ENCODE assay signal across 13 mouse cellular contexts in genomic region chr8:106929921-106930320, GRCm38 (mm10). TPM values are rescaled to one million over a fixed set of nuclear protein-coding genes. Genes with fewer than 3 reads are reported as not detected.
DNase-seq lines count a peak whose midpoint lies in the region; ATAC-seq and TF ChIP-seq lines count a peak whose summit lies in the region.
"Had no signal": no experiment of that assay in that cellular context is flagged by ENCODE, and none has a peak within 500 bp of the region (broad histone marks: within the 10 kb centered on the region; RNA-seq: fewer than 3 reads in every experiment).

No protein-coding gene starts in this region.

- no peaks in the 10 kb centered on the region for H3K79me2 ChIP-seq in liver, adult 2 months (ENCODE audit: control insufficient read depth, insufficient read depth, low read length)

- no peak for ATAC-seq in heart, embryonic 12.5 days (ENCODE audit: insufficient number of reproducible peaks, low FRiP score)
- ATAC-seq in liver, embryonic 12.5 days, result no peak
- ATAC-seq in limb, embryonic 13.5 days (ENCODE audit: low FRiP score, low read depth), result no peak
- ATAC-seq: inflammation-experienced regulatory T-cells, adult 6 months had no signal

- DNase-seq in heart, embryonic 10.5 days (ENCODE audit: low spot score), result no peak
- DNase-seq in liver, adult 2 months (ENCODE audit: extremely low read depth, low read depth, low spot score), result no peak
- DNase-seq in ZHBTc4 (ENCODE audit: low read depth, low spot score), result peak; percentile 23
- DNase-seq in gastrocnemius, adult 18-20 months (ENCODE audit: low spot score), result no peak
- no peak for DNase-seq in frontal cortex, postnatal 25 days (ENCODE audit: low spot score in 2 of 2)
- DNase-seq: B cell, adult 2 months; cerebellum, postnatal 25 days had no signal

- no peak overlapping the region for H3K9ac ChIP-seq in heart, embryonic 12.5 days
- H3K9ac ChIP-seq in liver, adult 2 months (ENCODE audit: low read depth, low read length), result no peak overlapping the region
- no peak overlapping the region for H3K9ac ChIP-seq in liver, embryonic 12.5 days
- no peak overlapping the region for H3K9ac ChIP-seq in limb, embryonic 13.5 days

- WGBS in heart, embryonic 12.5 days, result 79% methylated on average over 5 of the region's 5 CpGs
- 82% methylated on average over 5 of the region's 5 CpGs for WGBS in heart, embryonic 10.5 days
- WGBS in liver, adult 2 months, result 83% methylated on average over 5 of the region's 5 CpGs
- 71% methylated on average over 5 of the region's 5 CpGs for WGBS in liver, embryonic 12.5 days (ENCODE audit: insufficient replicate concordance)
- 72% methylated on average over 5 of the region's 5 CpGs for WGBS in limb, embryonic 13.5 days

- H3K27ac ChIP-seq in heart, embryonic 12.5 days (ENCODE audit: poor library complexity, severe bottlenecking), result peak overlapping the region; percentile 39
- no peak overlapping the region for H3K27ac ChIP-seq in heart, embryonic 10.5 days
- peak overlapping the region; percentile 67 for H3K27ac ChIP-seq in liver, adult 2 months (replicated peaks; ENCODE audit: insufficient read depth, low read depth, low read length)
- no peak overlapping the region for H3K27ac ChIP-seq in liver, embryonic 12.5 days
- H3K27ac ChIP-seq in limb, embryonic 13.5 days, result peak overlapping the region; percentile 22; the same call in 1 of the 2 replicates

- no peaks in the 10 kb centered on the region for H3K9me3 ChIP-seq in heart, embryonic 12.5 days (replicated peaks)
- H3K9me3 ChIP-seq in heart, embryonic 10.5 days, result no peaks in the 10 kb centered on the region
- no peaks in the 10 kb centered on the region for H3K9me3 ChIP-seq in liver, embryonic 12.5 days (replicated peaks)
- H3K9me3 ChIP-seq in limb, embryonic 13.5 days, result no peaks in the 10 kb centered on the region

- H3K4me2 ChIP-seq in heart, embryonic 12.5 days, result no peak overlapping the region
- no peak overlapping the region for H3K4me2 ChIP-seq in liver, embryonic 12.5 days
- H3K4me2 ChIP-seq in limb, embryonic 13.5 days (replicated peaks), result no peak overlapping the region

- no peak overlapping the region for H3K4me3 ChIP-seq in heart, embryonic 12.5 days
- no peak overlapping the region for H3K4me3 ChIP-seq in heart, embryonic 10.5 days
- H3K4me3 ChIP-seq in liver, adult 2 months (ENCODE audit: insufficient read depth, low read depth, low read length), result no peak overlapping the region
- no peak overlapping the region for H3K4me3 ChIP-seq in liver, embryonic 12.5 days
- H3K4me3 ChIP-seq in limb, embryonic 13.5 days, result no peak overlapping the region
- H3K4me3 ChIP-seq: erythroblast, embryonic 14.5 days had no signal

- TF ChIP-seq CTCF in liver, adult 2 months (IDR thresholded peaks at IDR 0.05; ENCODE audit: low read depth, low read length), result no peak

- H3K36me3 ChIP-seq in heart, embryonic 12.5 days, result no peaks in the 10 kb centered on the region
- H3K36me3 ChIP-seq in heart, embryonic 10.5 days, result no peaks in the 10 kb centered on the region
- H3K36me3 ChIP-seq in liver, adult 2 months (ENCODE audit: control insufficient read depth, insufficient read depth, low read length), result no peaks in the 10 kb centered on the region
- H3K36me3 ChIP-seq in liver, embryonic 12.5 days, result no peaks in the 10 kb centered on the region
- no peaks in the 10 kb centered on the region for H3K36me3 ChIP-seq in limb, embryonic 13.5 days

- peaks cover 10% of the 10 kb centered on the region for H3K4me1 ChIP-seq in heart, embryonic 12.5 days (replicated peaks)
- H3K4me1 ChIP-seq in heart, embryonic 10.5 days, result peaks cover 6% of the 10 kb centered on the region
- H3K4me1 ChIP-seq in liver, adult 2 months (ENCODE audit: control insufficient read depth, insufficient read depth, low read length), result no peaks in the 10 kb centered on the region
- H3K4me1 ChIP-seq in liver, embryonic 12.5 days, result peaks cover 16% of the 10 kb centered on the region
- H3K4me1 ChIP-seq in limb, embryonic 13.5 days, result peaks cover 36% of the 10 kb centered on the region

- H3K27me3 ChIP-seq in heart, embryonic 12.5 days (replicated peaks), result no peaks in the 10 kb centered on the region
- H3K27me3 ChIP-seq in heart, embryonic 10.5 days (ENCODE audit: insufficient read depth, poor library complexity, severe bottlenecking), result no peaks in the 10 kb centered on the region
- H3K27me3 ChIP-seq in liver, adult 2 months (ENCODE audit: control insufficient read depth, insufficient read depth, low read length), result no peaks in the 10 kb centered on the region
- H3K27me3 ChIP-seq in liver, embryonic 12.5 days (replicated peaks), result peaks cover 12% of the 10 kb centered on the region; the same call in 1 of the 2 replicates
- no peaks in the 10 kb centered on the region for H3K27me3 ChIP-seq in limb, embryonic 13.5 days

- no peak for TF ChIP-seq POLR2A in liver, adult 2 months (IDR thresholded peaks at IDR 0.05; ENCODE audit: extremely low read depth, insufficient read depth, low read length)

RNA-seq across cellular contexts. Expression of gene Sntb2, which starts 5.6 kb away (rescaled TPM):
- 11.5 and 12.2 TPM in 2 replicates for polyA plus RNA-seq in heart, embryonic 12.5 days (2016; fragmentation: Nextera tagmentation; extraction: Ambion mirVana)
- polyA plus RNA-seq in heart, embryonic 10.5 days (2016; fragmentation: Nextera tagmentation; extraction: Ambion mirVana), result 8.7 and 9.8 TPM in 2 replicates
- total RNA-seq in liver, adult 2 months (2014; rRNA removed), result 3.0 and 4.9 TPM in 2 replicates
- 1.6 TPM in 2 replicates for polyA plus RNA-seq in liver, adult 2 months (2012; rRNA removed)
- polyA plus RNA-seq in liver, embryonic 12.5 days (2016; fragmentation: Nextera tagmentation; extraction: Ambion mirVana), result 3.5 and 4.1 TPM in 2 replicates
- polyA plus RNA-seq in limb, embryonic 13.5 days (2015; fragmentation: Nextera tagmentation; extraction: Ambion mirVana), result 16.4 and 17.7 TPM in 2 replicates
- 1 to 10 TPM; 4.1 to 4.2 TPM for total RNA-seq in gastrocnemius, adult 18-20 months (2021)

RNA-seq across cellular contexts. Expression of gene Utp4, which starts 36.5 kb away (rescaled TPM):
- 46.6 and 47.0 TPM in 2 replicates for polyA plus RNA-seq in heart, embryonic 12.5 days (2016; fragmentation: Nextera tagmentation; extraction: Ambion mirVana)
- 61.5 and 79.9 TPM in 2 replicates for polyA plus RNA-seq in heart, embryonic 10.5 days (2016; fragmentation: Nextera tagmentation; extraction: Ambion mirVana)
- 8.0 and 9.3 TPM in 2 replicates for total RNA-seq in liver, adult 2 months (2014; rRNA removed)
- polyA plus RNA-seq in liver, adult 2 months (2012; rRNA removed), result 11.8 and 14.9 TPM in 2 replicates
- polyA plus RNA-seq in liver, embryonic 12.5 days (2016; fragmentation: Nextera tagmentation; extraction: Ambion mirVana), result 69.5 and 73.2 TPM in 2 replicates
- 68.4 and 69.9 TPM in 2 replicates for polyA plus RNA-seq in limb, embryonic 13.5 days (2015; fragmentation: Nextera tagmentation; extraction: Ambion mirVana)
- total RNA-seq in gastrocnemius, adult 18-20 months (2021), result 10 to 100 TPM; 20.7 to 21.8 TPM

RNA-seq across cellular contexts. Expression of gene Has3, which starts 59.9 kb away (rescaled TPM):
- 0.11 and 0.14 TPM in 2 replicates for polyA plus RNA-seq in heart, embryonic 12.5 days (2016; fragmentation: Nextera tagmentation; extraction: Ambion mirVana)
- 0.25 TPM in 1 of 2 replicates, not detected in the other for polyA plus RNA-seq in heart, embryonic 10.5 days (2016; fragmentation: Nextera tagmentation; extraction: Ambion mirVana)
- total RNA-seq in liver, adult 2 months (2014; rRNA removed), result 0.07 TPM in 1 of 2 replicates, not detected in the other
- 0.02 TPM in 2 replicates for polyA plus RNA-seq in liver, adult 2 months (2012; rRNA removed)
- 0.04 TPM in 2 replicates for polyA plus RNA-seq in liver, embryonic 12.5 days (2016; fragmentation: Nextera tagmentation; extraction: Ambion mirVana)
- polyA plus RNA-seq in limb, embryonic 13.5 days (2015; fragmentation: Nextera tagmentation; extraction: Ambion mirVana), result 0.15 and 0.25 TPM in 2 replicates
- under 1 TPM; 0.37 to 0.57 TPM for total RNA-seq in gastrocnemius, adult 18-20 months (2021)
- total RNA-seq: megakaryocyte, adult 5-6 weeks had no signal
- polyA plus RNA-seq: erythroblast, embryonic 14.5 days had no signal

Comparison
In these comparisons a context has a peak if more than half of its experiments do, and no peak if none do; other contexts are left out.
1. H3K27ac ChIP-seq: peak in heart, embryonic 12.5 days (single experiment), liver, adult 2 months (single experiment) and limb, embryonic 13.5 days (single experiment); none in heart, embryonic 10.5 days (single experiment) and liver, embryonic 12.5 days (single experiment).